Mouse (Mus musculus): ENCODE data around the gene Pkd1l2. TPM values are rescaled to one million over a fixed set of nuclear protein-coding genes. Genes with fewer than 3 reads are reported as not detected.

Gene Pkd1l2
- polyA plus RNA-seq (2015; fragmentation: Illumina TruSeq; extraction: RNeasy Lipid Tissue Mini Kit (QIAGEN cat#74804); ENCODE audit: insufficient read depth, low replicate concordance) = not detected

GRCm38 (mm10) chr8:117082399-117082872 is at the start of gene Pkd1l2:
Gene Pkd1l2, minus strand, starts transcription at chr8:117082449.

GRCm38 (mm10) chr8:117095647-117096046 is 13.4 kb upstream of the Pkd1l2 start, which contains the start of gene Bco1:
Gene Bco1, plus strand, starts transcription at chr8:117095854.

DNA sequence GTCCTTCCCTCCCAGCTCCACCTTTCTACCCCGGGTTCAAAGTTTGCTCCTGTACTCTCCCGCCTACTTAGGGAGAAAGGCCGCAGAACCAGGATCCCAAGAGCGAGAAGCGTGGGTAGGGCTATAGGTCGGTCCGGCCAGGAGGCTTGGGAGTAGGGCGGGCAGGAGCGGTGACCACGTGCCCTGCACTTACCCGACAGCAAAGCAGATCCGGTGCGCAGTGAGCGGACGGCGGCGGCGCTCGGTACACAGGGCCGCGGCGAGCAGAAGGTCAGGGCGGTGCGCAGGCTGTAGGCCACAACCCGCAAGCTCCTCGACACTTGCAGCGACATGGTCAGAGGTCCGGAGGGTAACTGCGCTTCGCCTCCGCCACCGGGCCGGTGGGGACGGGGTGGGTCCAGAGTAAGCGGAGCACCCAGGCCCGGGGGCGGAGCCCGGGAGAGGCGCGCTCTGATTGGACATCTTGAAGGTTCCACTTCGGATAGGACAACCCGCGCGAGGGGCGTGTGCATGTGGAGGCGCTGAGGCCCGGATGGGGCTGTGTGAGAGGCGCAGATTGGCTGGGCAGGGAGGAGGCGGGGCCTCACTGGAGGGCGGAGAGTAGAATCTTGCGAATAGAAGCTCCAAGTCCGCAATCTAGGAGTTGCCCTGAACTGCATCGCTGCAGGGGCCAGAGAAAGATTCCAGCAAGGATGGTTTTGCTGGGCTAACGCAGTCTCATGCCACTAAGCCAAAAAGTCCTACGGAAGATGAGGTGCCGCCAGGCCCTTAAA is 89.0 kb downstream of the Pkd1l2 start, which contains the start of gene Gcsh:
Gcsh (minus strand) TSS at position 443 of the 773 bp plus-strand sequence.

DNA sequence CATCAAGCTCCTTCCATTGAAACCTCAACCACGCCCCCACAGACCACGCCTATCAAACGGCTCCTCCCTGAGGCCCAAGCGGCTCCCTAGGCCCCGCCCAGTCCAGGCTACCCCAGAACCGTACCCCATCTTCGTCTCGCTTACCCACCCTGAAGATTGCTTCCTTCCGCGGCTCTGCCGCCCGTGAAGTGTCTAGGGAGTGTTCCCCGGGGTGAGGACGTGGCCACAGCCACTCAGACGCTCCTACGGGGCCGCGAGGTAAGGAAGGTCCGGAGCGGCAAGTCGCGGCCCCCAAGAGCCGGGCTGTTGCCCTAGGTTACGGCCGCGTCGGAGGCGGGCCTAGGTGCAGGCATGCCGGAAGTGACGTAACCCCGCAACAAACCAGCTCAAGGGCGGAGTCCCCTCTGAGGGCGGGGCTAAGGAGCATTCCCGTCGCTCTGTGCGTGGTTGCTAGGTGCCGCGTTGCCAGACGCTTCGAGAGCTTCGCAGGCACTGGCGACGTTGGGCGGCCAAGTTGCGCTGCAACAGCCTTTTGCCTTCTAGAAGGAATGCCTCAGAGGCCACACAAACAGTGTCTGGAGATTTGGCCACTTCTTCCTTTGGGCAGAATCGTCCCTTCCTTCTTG is 103.5 kb downstream of the Pkd1l2 start, which contains the start of gene 1700030J22Rik:
1700030J22Rik (minus strand) TSS at position 329 of the 626 bp plus-strand sequence.

Other genes with a start within 250 kb of the Pkd1l2 start
- 6.6 TPM for gene Cmc2, start 161.0 kb downstream of the Pkd1l2 start, polyA plus RNA-seq (2015; fragmentation: Illumina TruSeq; extraction: RNeasy Lipid Tissue Mini Kit (QIAGEN cat#74804); ENCODE audit: insufficient read depth, low replicate concordance)
- 9.6 TPM for gene Cenpn, start 160.7 kb downstream of the Pkd1l2 start, polyA plus RNA-seq (2015; fragmentation: Illumina TruSeq; extraction: RNeasy Lipid Tissue Mini Kit (QIAGEN cat#74804); ENCODE audit: insufficient read depth, low replicate concordance)
- gene Atmin, start 139.1 kb downstream of the Pkd1l2 start, polyA plus RNA-seq (2015; fragmentation: Illumina TruSeq; extraction: RNeasy Lipid Tissue Mini Kit (QIAGEN cat#74804); ENCODE audit: insufficient read depth, low replicate concordance) = 17.7 TPM
- gene 1700030J22Rik, start 103.5 kb downstream of the Pkd1l2 start, polyA plus RNA-seq (2015; fragmentation: Illumina TruSeq; extraction: RNeasy Lipid Tissue Mini Kit (QIAGEN cat#74804); ENCODE audit: insufficient read depth, low replicate concordance) = 0.15 TPM
- 23.3 TPM for gene Gcsh, start 88.9 kb downstream of the Pkd1l2 start, polyA plus RNA-seq (2015; fragmentation: Illumina TruSeq; extraction: RNeasy Lipid Tissue Mini Kit (QIAGEN cat#74804); ENCODE audit: insufficient read depth, low replicate concordance)
- 0.12 TPM for gene Bco1, start 13.4 kb upstream of the Pkd1l2 start, polyA plus RNA-seq (2015; fragmentation: Illumina TruSeq; extraction: RNeasy Lipid Tissue Mini Kit (QIAGEN cat#74804); ENCODE audit: insufficient read depth, low replicate concordance)
- 7.5 TPM for gene Gan, start 75.7 kb upstream of the Pkd1l2 start, polyA plus RNA-seq (2015; fragmentation: Illumina TruSeq; extraction: RNeasy Lipid Tissue Mini Kit (QIAGEN cat#74804); ENCODE audit: insufficient read depth, low replicate concordance)
- gene Cmip, start 174.6 kb upstream of the Pkd1l2 start, polyA plus RNA-seq (2015; fragmentation: Illumina TruSeq; extraction: RNeasy Lipid Tissue Mini Kit (QIAGEN cat#74804); ENCODE audit: insufficient read depth, low replicate concordance) = 18.6 TPM